Mouse (Mus musculus): ENCODE results near the gene Ano7.

- TF ChIP-seq CTCF (IDR thresholded peaks at IDR 0.05; ENCODE audit: insufficient read depth, low read length) (no peak), POLR2A (IDR thresholded peaks at IDR 0.05; ENCODE audit: borderline replicate concordance, extremely low read depth, low read depth, low read length) (peak; percentile 82)
These were observed 71.5 kb downstream of the Ano7 start for GRCm38 (mm10) chr1:93445111-93445821.

All from lung, adult 2 months (tissue).